Mouse (Mus musculus) spleen, adult 2 months (tissue): ENCODE data around the gene Plppr1. TPM values are rescaled to one million over a fixed set of nuclear protein-coding genes. Genes with fewer than 3 reads are reported as not detected.

ENCODE experiments used
- DNase-seq, 2 experiments: peaks; one replicate each; pipeline versions ENCODE4 v3.0.0 to v3.0.0-alpha.2; 2012 to 2021; ENCODE audit warnings: low spot score in 2 of 2, low read depth in 1 of 2
- H3K27ac ChIP-seq: fragments of 200-500 bp; 2 replicates; pipeline ENCODE4 v1.5.1; 2012; ENCODE audit warnings: low read length, inconsistent platforms; ENCODE audit not compliant: insufficient read depth
- H3K27me3 ChIP-seq: fragments of 200-500 bp; 2 replicates; pipeline ENCODE4 v1.6.1; 2012; ENCODE audit warnings: mild to moderate bottlenecking, moderate library complexity, low read length, inconsistent platforms; ENCODE audit not compliant: control insufficient read depth, insufficient read depth
- H3K36me3 ChIP-seq: fragments of 200-500 bp; 2 replicates; pipeline ENCODE4 v1.6.1; 2012; ENCODE audit warnings: mild to moderate bottlenecking, low read length, inconsistent platforms; ENCODE audit not compliant: control insufficient read depth, insufficient read depth
- H3K4me1 ChIP-seq: fragments of 200-500 bp; 2 replicates; pipeline ENCODE4 v1.6.1; 2011; ENCODE audit warnings: inconsistent platforms; ENCODE audit not compliant: control insufficient read depth, insufficient read depth, insufficient read length
- H3K4me3 ChIP-seq: fragments of 200-500 bp; 2 replicates; pipeline ENCODE4 v1.5.1; 2011; ENCODE audit warnings: mild to moderate bottlenecking, inconsistent platforms; ENCODE audit not compliant: insufficient read depth, insufficient read length; ENCODE audit errors: extremely low read depth
- CTCF ChIP-seq: fragments of 200-500 bp; IDR thresholded peaks from 2 replicates; pipeline ENCODE4 v1.5.1; 2011; ENCODE audit warnings: mild to moderate bottlenecking, inconsistent platforms; ENCODE audit not compliant: insufficient read depth, insufficient read length, insufficient replicate concordance; ENCODE audit errors: extremely low read depth
- POLR2A ChIP-seq: fragments of 200-500 bp; IDR thresholded peaks from 2 replicates; pipeline ENCODE4 v1.6.1; 2011; ENCODE audit warnings: low read depth, low read length, inconsistent platforms
- WGBS: fragments of 180-500 bp; shearing (Covaris S2); methylation state at CpG from one replicate; pipeline ENCODE4 v1.1.7; 2018; 5-methylcytosine and 5-hydroxymethylcytosine counted together
- polyA plus RNA-seq: library from polyadenylated mRNA; depleted of rRNA; stranded (reverse); fragments of >200 nt; gene quantifications from 2 replicates; pipeline ENCODE4 v1.2.3, GENCODE M21; 2012

Plppr1 gene
- polyA plus RNA-seq, 1 experiment = 0.16 TPM

- no peaks in the 10 kb centered on the region for H3K4me1 ChIP-seq
- no peak for TF ChIP-seq CTCF
- WGBS = 86% methylated on average over 1 of the region's 1 CpGs
- no peak overlapping the region for H3K4me3 ChIP-seq
- H3K27ac ChIP-seq = no peak overlapping the region
- no peaks in the 10 kb centered on the region for H3K36me3 ChIP-seq
- DNase-seq = no peak
- no peaks in the 10 kb centered on the region for H3K27me3 ChIP-seq
These were observed 31.4 kb downstream of the Plppr1 start for GRCm38 (mm10) chr4:49090461-49090860.

DNA sequence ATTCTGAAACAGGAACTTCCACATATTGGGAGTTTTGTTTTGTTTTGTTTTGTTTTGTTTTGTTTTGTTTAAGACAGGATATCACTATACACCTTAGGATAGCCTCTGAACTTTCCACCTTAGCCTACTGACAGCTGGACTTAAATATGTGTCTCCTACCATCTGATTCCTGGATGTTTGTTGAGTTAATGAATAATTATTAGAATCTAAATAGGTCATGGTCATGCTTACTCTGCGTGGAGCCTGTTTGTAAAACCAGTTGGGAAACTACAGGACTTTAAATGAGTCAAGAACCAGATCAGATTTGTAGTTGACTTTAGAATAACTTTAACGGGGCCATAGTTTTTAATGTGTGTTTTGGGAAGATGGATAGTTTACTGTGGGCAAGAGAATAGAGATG is 40.4 kb downstream of the Plppr1 start:
- Histone ChIP-seq H3K36me3 (no peaks in the 10 kb centered on the region), H3K4me3 (no peak overlapping the region), H3K27me3 (no peaks in the 10 kb centered on the region), H3K4me1 (no peaks in the 10 kb centered on the region), H3K27ac (no peak overlapping the region)
- no peak for DNase-seq
- TF ChIP-seq POLR2A (no peak), CTCF (no peak)
- 81% methylated on average over 2 of the region's 2 CpGs for WGBS

DNA sequence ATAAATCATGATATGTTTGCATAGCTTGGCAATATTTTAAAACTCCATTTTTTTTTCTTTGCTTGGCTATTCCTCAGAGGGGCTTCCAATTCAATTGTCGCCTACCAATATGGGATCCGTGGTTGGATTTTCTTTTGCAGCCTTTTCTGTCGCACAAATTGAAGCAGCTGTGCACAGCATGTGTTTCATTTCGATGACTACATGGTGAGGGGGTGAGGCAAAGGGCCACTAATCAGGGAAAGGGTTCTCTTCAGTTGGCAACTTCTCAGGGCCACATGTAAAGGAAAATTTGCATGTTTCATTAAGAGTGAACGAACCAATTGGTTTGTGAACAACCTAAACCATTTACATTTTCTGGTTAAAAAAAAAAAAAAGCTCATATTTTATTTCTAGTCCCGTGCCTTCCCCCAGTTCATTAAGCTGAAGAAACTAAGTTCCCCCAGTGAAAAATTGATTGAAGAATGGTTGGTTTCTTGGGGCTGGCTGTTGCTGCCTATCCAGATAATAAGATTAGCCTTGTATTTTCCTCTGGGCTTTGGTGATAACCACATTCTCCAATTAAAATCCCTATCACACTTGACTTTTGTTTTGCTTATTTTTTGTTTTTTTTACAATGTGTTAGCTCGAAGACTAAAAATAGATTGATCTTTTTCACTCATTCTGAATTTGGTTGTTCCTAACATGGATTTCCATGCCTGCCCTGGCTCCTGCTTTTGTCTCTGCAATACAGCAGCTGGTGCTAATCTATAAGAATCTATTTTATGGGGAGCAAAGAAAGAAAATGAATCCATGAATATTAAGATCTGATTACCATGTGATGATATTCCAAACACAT is 43.1 kb downstream of the Plppr1 start:
- H3K36me3 ChIP-seq = no peaks in the 10 kb centered on the region
- no peaks in the 10 kb centered on the region for H3K4me1 ChIP-seq
- TF ChIP-seq POLR2A = no peak
- TF ChIP-seq CTCF = no peak
- 77% methylated on average over 7 of the region's 7 CpGs for WGBS
- no peak overlapping the region for H3K4me3 ChIP-seq
- DNase-seq = no peak
- H3K27ac ChIP-seq = no peak overlapping the region
- no peaks in the 10 kb centered on the region for H3K27me3 ChIP-seq

- no peak overlapping the region for H3K27ac ChIP-seq
- no peak overlapping the region for H3K4me3 ChIP-seq
- H3K36me3 ChIP-seq = no peaks in the 10 kb centered on the region
- H3K4me1 ChIP-seq = no peaks in the 10 kb centered on the region
- WGBS = 95% methylated on average over 4 of the region's 4 CpGs
- H3K27me3 ChIP-seq = no peaks in the 10 kb centered on the region
- TF ChIP-seq CTCF (no peak), POLR2A (no peak)
- DNase-seq = no peak
These were observed 43.7 kb downstream of the Plppr1 start for GRCm38 (mm10) chr4:49102769-49103193.

DNA sequence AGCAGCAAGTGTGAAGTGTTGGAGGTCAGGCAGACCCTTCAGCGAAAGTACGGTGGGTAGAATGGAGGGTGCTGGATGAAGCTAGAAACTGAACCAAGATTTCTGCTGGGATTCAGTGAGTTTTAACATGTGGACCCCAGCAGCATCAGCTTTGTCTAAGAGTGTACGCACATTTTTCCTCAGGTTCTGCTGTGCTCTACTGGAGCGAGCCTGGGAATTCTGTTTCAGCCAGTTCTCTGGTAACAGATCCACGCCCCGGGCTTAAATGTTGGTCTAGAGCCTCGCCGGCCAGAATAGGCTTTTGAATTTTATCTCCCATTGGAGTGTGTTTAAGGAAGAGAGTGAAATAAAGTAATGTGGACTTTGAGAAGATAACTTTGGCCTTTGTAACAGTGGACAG is 45.8 kb downstream of the Plppr1 start:
- no peak overlapping the region for H3K4me3 ChIP-seq
- DNase-seq = no peak
- no peaks in the 10 kb centered on the region for H3K4me1 ChIP-seq
- WGBS = 90% methylated on average over 8 of the region's 8 CpGs
- H3K36me3 ChIP-seq = no peaks in the 10 kb centered on the region
- H3K27ac ChIP-seq = no peak overlapping the region
- H3K27me3 ChIP-seq = no peaks in the 10 kb centered on the region
- TF ChIP-seq POLR2A = no peak
- TF ChIP-seq CTCF = no peak

GRCm38 (mm10) chr4:49107895-49108294 is 48.8 kb downstream of the Plppr1 start:
- Histone ChIP-seq H3K27me3 (no peaks in the 10 kb centered on the region), H3K36me3 (no peaks in the 10 kb centered on the region), H3K4me1 (no peaks in the 10 kb centered on the region), H3K27ac (no peak overlapping the region), H3K4me3 (no peak overlapping the region)
- WGBS = 90% methylated on average over 4 of the region's 4 CpGs
- no peak for DNase-seq
- TF ChIP-seq CTCF (no peak), POLR2A (no peak)

GRCm38 (mm10) chr4:49108371-49108770 is 49.3 kb downstream of the Plppr1 start:
- no peak overlapping the region for H3K4me3 ChIP-seq
- WGBS = 83% methylated on average over 8 of the region's 8 CpGs
- H3K4me1 ChIP-seq = no peaks in the 10 kb centered on the region
- no peak overlapping the region for H3K27ac ChIP-seq
- H3K36me3 ChIP-seq = no peaks in the 10 kb centered on the region
- H3K27me3 ChIP-seq = no peaks in the 10 kb centered on the region
- no peak for TF ChIP-seq POLR2A
- TF ChIP-seq CTCF = no peak
- no peak for DNase-seq
